Mouse (Mus musculus) embryo, embryonic 9.5 days (tissue): ENCODE measurements around the gene Itln1.
"Not testable (repeated sequence)": the region's sequence is repeated elsewhere in the genome, so short reads cannot be mapped to it uniquely, and the experiment has no call there.

ENCODE experiments used
- DNase-seq: peaks from one replicate; pipeline ENCODE4 v3.0.0-alpha.2; 2017; ENCODE audit errors: extremely low spot score

The Itln1 gene

DNA sequence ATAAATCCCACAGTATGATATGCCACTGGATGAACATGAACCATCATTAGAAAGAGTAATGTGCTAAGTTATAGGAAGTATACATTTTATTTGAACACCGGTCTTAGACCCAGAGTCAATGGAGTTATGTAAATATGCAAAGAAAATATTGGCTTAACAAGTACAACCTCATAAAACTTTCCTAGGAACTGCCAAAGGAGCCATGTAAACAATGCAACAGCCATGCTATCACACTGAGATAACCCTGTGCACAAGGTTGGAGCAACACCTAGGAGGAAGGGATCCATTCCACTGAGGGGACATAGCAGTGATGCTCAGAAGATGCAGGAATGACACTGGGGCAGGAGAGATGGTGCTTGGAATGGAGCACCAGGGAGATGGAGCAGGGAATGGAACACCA is 21.3 kb downstream of the Itln1 start:
- no peak for DNase-seq

DNA sequence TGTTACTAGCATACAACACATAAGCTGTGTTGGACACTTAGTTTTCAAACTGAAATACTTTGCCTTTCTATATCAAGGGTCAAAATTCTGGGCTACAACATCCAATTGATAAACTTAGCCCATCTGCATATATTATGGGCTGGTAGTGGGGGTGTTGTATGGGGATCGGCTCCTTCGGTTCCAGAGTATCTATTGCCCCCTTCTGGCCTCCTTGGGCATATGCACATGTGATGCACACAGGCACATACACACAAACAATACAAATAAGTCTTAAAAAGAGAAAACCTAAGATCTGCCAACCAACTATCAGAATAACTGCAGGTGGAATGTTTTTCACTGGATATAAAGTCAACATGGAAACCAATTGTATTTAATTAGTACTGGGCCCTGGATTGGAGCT is 21.9 kb downstream of the Itln1 start:
- no peak for DNase-seq

DNA sequence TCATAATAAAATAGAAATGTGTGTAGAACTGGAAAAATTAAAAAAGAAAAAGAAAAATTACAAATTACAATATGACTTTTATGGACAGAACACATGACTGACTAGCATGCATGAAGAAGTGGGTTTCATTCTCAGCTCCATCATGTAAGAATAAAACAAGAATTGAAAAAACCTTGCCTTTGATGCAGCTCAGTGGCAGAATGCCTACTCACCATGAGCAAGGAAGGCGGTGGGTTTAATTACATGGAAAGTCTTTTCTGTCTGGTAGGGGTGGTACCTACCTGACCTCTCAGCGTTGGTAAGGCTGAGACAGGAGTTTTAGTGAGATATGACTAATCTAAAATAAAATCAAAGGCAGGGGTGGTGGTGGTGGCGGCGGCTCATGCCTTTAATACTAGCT is 30.5 kb downstream of the Itln1 start:
- no peak for DNase-seq

DNA sequence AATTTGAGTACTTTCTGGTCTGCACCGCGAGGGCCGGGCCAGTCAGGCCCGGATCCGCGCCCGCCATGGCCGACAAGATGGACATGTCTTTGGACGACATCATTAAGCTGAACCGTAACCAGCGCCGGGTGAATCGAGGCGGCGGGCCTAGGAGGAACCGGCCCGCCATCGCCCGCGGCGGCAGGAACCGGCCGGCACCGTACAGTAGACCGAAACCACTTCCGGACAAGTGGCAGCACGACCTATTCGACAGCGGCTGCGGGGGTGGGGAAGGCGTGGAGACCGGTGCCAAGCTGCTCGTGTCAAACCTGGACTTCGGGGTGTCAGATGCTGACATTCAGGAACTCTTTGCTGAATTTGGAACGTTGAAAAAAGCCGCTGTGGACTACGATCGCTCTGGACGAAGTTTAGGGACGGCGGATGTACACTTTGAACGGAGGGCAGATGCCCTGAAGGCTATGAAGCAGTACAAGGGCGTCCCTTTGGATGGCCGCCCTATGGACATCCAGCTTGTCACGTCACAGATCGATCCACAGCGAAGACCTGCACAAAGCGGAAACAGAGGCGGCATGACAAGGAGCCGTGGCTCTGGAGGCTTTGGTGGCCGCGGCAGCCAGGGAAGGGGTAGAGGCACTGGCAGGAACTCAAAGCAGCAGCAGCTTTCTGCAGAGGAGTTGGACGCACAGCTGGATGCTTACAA is 31.4 kb downstream of the Itln1 start:
- peak; percentile 79 for DNase-seq

DNA sequence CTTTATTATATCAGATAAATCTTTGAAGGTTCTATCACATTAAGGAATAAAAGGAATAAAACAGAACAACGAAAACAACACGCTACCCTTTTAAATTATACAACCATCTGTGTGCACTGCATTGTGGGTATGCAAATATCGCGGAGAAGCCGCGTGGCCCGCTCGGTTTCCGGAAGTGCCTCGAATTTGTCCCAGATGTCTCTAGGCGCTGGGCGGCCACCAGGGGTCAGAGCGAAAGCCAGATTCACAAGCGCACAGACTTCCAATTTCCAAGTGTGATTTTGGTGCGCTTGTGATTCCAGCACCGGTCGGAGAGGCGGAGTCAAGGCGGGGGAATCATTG is 31.9 kb downstream of the Itln1 start, which contains the start of gene Alyref2:
Gene Alyref2 (plus strand): TSS at position 229 of the 342 bp plus-strand sequence.
- DNase-seq: peak; percentile 94

DNA sequence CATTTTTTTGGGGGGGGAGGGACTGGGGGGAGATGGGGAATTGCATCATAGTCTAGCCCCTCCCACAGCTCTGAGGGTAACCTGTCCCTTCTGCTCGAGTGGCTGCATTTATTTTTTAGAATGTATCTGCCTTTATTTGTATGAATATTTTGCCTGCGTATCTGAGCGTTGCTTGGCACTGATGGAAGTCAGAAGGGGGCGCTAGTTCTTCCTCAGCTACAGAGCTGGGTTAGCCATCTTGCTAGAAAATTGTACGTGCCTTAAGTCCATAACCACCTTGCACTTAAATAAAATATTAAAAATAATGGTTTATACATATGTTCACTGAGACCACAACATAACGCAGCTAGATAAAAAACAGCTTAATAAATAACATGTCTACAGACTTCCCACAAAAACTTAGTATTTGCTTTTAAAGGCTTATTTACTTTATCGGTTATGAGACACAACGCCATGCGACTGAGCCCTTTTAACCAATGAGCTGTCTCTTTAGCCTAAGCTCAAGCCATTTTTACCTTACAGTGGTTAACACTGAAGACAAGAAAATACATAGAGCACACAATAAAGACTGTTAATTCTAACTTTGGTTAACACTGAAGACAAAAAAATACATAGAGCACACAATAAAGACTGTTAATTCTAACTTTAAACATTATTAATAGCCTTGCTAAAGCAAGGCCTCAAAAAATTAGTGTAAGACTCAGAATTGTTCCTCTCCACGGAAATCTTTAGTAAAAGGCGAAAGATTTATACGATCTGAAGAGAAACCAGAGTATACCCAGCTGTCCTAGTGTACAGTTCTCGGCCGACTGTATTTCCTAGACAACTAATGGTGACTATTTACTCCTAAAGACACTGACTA is 32.5 kb downstream of the Itln1 start:
- peak; percentile 81 for DNase-seq

DNA sequence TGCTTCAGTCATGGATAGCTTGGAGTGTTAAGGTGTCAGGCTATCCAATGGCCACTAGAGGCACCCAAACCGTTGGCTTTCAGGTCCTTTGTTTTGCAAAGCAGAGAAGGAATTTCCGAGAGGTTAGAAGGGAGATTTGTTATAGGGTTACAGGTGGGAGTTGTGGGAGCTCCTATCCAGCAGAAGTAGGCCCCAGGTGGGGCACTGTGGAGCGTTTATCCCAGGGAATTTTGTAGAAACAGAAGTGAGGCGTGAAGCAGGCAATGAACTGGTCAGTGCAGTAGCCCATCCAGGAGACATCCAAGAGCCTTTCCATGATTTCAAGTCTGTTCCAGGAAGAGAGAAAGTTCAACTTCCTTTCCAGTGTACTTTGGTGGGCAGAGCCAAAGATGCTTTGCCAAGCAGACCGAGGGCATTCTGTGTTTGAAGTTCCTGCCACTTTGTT is 33.4 kb downstream of the Itln1 start:
- peak; percentile 57 for DNase-seq

DNA sequence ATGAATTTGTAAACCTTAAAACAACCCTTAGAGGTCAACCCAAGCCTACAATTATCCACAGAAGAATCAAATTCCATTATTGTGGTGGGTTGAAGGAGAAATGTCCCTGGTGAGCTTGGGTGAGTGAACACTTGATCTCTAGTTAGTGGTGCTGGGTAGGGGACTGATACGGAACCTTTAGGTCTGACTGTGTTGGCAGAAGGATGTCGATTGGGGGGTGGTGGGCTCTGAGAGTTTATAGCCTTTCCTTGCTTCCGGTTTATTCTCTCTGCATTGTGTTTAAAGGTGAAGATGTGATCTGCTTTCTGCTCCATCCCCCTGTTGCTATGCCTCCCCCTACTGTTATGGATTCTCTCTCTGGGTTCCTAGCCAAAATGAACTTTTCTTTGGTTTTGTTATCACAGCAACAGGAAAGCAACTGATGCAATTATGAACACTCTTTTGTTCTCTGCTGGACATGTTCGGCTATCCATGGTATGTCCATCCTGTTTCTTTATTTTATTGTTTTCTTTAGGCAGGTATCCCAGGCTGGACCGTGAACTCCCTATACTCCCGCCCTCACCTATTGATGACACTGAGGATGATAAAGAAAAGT is 34.0 kb downstream of the Itln1 start:
- no peak for DNase-seq

DNA sequence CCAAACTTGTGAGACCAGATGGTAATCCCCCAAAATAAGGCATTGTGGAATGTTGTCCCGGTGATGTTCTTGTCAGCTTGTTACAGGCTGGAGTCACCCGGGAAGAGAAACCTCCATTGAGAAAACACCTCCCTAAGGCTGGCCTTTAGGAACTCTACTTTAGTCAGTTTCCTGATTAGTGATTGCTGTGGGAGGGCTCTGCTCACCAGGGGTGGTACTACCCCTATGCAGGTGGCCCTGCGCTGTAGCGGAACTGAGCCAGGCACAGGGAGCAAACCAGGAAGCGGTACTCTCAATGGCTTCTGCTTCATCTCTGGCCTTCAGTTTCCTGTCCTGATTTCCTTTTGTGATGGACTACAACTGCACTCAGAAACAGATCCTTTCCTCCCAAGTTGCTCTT is 35.2 kb downstream of the Itln1 start:
- no peak for DNase-seq

DNA sequence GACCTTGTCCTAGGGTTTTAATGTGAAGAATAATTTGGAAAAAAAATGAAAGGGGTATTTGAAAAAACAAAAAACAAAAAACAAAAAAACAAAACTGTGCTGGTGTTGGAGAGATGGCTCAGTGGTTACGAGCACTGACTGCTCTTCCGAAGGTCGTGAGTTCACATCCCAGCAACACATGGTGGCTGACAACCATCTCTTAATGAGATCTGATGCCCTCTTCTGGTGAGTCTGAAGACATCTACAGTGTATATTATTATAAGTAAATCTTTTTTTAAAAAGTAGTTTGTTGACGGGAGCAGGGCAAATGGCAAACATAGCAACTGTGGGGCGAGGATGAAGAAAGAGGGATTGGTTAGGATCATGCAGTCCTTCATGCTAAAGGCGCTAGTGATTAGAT is 39.7 kb downstream of the Itln1 start:
- no peak for DNase-seq

DNA sequence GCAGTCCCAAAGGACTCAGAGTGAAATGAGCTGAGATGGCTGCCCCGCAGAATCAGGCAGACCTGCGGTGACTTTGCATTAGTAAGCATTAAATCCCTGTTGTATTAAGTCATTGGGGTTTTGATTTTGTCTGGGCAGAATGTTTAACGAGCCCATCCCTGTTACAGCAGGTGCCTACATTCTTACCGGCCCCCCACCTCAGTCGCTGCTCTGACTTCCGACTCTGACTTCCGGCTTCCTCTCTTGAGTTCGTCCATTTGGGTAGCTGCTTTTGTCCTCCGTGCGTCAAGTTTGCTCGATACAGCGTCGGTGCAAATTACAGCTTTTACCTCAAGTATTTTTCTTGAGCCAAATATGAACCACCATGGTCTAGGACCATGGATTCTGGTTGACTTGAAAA is 40.9 kb downstream of the Itln1 start:
- no peak for DNase-seq

DNA sequence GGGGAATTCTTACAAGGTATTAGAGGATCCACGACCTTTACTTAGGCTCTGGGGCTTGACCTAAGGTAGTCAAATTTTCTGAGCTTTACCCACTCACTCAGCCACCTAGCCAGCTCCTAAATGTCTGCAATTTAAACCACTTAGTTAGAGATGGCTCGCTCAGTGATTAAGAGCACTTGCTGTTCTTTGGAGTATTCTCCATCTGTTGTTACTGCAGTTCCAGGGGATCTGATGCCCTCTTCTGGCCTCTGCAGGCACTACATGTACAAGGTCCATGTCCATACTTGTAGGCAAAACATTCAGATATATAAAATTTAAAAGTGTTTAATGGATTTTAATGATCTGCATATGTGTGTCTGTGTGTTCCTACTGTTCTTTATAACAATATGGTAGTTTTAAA is 56.1 kb downstream of the Itln1 start:
- DNase-seq: peak; percentile 57

DNA sequence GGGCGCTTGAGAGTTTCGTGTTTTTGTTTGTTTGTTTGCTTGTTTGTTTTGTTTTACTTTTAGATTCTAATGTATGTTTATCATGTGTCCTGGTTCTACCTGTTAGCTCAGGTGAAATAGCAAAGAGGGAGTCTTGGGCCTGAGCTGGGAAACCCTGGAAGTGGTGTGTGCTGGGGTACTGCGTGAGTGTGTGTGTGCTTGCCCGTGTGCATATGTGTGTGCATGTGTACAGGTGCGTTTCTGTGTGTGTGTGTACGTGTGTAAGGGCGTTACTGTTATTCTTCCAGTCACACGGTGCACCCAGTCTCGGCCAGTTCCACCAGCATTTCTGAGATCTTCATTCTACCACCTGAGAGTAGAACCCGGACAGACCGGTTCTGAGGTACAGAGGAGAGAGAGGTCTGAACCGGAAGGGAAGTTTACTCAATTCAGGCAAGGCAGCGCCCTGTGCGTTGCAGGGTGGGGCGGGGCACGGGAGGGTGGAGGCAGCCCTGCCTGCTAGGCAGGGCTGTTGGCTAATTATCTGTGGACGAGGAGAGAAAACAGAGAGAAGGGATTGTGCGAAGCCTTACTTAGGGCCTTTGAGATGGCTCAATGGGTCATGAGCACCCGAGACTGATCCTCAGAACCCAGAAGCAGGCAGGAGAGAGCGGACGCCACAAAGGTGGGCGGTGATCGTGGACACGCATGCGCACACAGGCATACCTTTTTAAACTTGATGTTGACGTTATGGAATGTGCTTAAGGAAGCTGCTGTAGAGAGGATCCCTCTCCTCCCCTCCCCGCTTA is 57.1 kb downstream of the Itln1 start:
- DNase-seq: no peak

DNA sequence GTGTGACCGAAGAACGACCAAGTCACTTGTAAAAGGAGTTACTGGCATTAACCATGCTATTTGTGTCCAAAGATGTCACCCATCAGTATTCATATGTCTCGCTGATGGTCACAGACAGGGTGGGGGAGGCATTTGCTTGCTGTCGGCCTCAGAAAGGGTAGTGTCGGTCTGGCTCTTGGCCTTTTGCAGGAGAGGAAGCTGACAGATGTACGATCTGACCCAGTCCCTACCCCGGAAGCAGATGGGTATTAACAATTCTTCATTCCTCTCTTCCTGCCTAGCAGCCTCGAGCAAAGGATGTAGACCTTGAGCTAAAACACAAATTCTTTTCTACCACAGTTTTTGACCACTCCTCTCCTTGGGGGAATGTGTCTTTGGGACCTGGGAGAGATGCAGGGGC is 58.0 kb downstream of the Itln1 start:
- no peak for DNase-seq

DNA sequence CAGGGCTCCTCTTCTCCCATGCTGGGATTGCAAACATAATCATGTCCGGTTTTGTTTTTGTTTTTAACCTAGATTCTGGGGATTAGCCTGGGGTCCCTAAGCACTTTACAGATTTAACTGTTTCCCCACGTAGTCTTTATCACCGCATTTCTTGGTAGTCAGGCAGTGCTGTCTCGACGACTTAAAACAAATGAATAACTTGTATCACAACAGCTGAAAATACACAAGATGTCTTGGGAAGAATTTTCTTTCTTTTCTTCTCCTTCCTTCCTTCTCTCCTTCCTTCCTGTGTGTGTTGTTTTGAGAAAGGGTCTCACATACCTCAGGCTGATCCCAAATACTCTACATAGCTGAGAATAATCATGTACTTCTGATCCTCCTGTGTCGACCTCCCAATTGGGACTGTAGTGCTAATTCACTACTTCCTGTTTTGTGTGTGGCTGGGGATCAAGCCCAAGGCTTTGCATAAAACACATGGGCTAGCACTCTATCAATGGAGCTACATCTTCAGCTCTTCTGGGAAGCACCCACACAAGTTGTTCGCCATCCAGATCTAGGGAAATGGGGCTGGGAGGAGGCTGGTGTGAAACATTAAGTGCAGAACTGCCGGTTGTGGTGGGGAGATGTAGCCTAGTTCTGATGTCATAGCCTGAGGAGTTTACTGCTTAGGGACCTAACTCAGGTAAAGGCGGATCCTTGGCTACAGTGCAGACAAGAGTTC is 61.0 kb downstream of the Itln1 start:
- no peak for DNase-seq

DNA sequence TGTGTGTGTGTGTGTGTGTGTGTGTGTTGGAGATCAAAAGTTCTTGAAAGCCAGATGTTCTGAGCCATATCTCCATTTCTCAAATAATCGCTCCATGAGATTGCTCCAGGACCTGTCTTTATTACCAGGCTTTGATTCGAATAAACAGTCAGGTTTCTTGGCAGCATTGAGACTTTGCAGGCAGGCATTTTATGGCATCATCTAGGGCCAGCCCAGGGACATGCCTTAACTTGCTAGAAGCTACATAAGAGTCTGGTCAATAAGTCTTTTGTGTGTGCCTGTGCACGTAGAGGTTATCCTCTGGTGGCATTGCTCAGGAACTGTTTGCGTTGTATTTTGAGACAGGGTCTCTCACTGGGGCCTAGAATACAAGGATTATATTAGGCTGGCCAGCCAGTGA is 61.6 kb downstream of the Itln1 start:
- no peak for DNase-seq

DNA sequence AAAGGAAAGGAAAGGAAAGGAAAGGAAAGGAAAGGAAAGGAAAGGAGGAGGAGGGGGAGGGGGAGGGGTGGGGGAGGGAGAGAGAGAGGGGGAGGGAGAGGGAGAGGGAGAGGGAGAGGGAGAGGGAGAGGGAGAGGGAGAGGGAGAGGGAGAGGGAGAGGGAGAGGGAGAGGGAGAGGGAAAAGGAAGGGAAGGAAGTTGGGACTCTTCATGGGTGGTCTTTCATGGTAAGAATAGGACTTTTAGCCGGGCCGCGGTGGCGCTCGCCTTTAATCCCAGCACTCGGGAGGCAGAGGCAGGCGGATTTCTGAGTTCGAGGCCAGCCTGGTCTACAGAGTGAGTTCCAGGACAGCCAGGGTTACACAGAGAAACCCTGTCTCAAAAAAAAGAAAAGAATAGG is 63.2 kb downstream of the Itln1 start:
- DNase-seq: not testable (repeated sequence)

DNA sequence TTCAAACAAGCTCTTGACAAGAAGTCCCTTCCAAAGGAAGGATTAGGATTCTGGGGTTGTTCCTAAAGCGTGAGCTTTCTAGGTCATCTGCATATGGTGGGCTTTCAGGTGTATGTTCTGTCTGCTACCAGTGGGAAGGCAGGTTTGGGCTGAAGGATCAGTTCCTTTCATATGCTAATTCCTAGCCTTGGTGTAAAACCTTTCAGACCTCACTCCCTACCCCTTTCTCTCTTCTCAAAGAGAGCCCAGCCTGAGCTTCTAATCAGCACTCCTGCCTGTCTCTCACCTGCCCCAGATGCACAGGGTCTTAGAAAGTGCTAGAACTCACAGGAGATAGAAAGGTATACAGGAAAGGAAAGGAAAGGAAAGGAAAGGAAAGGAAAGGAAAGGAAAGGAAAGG is 63.6 kb downstream of the Itln1 start:
- DNase-seq: no peak

DNA sequence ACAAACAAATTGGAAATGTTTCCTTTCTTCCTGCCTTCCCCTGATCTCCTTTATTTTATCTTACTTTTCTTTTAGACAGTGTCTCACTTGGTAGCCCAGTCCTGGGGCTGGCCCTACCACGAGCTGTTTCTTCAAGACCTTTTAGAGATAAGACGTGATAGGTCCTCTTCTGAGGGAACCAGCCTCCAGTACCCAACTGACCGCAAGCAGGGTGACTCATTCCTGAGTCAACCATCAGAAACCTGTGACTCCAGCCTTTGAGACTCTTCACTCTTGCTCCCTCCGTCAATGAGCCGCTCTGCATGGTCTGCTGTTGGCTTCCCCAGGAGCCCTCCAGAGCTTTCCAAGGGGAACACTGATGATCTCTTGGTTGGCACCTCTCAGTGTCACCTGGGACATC is 64.2 kb downstream of the Itln1 start:
- no peak for DNase-seq

DNA sequence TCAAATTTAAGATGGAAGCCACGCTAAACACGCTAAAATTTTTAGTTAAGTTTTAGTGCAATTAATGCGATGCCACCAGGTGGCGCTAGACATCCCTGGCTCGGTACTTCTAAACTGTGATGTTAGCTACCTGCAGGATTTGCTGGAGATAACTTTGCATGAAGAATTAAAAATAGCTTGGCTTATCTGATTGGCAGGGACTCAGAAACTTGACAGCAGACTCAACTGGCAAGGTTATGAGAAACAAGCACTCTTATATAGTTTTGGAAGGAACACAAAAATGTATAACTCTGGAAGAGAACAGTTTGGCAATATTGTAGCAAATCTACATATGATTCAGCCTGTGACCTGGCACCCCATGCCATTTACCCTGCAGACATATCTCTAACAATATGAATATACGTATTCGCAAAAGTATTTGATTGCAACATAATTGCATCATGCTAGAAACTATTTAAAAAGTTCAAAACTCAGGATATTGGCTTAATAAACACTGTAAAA is 64.7 kb downstream of the Itln1 start:
- peak; percentile 42 for DNase-seq

DNA sequence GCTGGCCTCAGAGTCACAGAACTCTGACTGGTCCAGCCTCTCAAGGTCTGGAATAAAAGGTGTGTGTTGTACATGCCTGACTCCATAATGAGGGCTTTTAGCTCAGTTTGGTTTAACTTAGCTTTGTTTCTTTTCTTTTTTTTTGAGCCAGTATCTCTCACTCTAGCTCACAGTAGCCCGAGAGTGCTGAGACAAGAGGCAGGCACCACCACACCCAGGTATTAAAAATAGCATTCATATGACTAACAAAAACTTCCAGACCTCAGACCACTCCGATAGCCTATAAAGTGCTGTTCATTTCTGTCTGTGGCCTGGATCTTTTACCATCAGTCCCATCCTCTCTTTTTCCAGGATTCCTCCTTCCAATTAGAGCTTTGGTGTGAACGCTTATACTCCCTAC is 65.4 kb downstream of the Itln1 start:
- DNase-seq: no peak
